Mouse (Mus musculus): Measurements from ENCODE around the gene Tenm4. TPM values are rescaled to one million over a fixed set of nuclear protein-coding genes. Genes with fewer than 3 reads are reported as not detected.

The Tenm4 gene
- total RNA-seq, 2 experiments from 2014 or later: under 0.01 TPM; not detected in 1

DNA sequence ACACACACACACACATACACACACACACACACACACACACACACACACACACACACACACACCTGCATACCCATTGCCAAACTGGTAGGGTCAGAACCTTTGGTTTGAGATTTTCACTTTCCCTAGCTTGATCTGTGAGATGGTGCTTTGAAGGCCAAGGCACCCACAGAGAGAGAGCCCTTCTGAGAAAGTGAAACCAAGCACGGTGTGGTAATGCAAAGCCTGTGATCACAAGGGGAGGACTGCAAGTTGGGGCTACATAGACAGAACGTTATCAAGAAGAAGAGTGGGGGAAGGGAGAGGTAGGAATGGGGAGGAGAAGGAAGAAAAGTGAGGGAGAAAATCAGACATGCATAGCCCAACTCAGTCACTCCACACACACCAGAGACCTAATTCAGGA lies 285.6 kb downstream of the Tenm4 start:
- ATAC-seq (ENCODE audit: poor library complexity, severe bottlenecking): no peak

- ATAC-seq (ENCODE audit: poor library complexity, severe bottlenecking): no peak
Observed at GRCm38 (mm10) chr7:96457891-96458290, 286.8 kb downstream of the Tenm4 start.

- ATAC-seq (ENCODE audit: poor library complexity, severe bottlenecking): no peak
Observed at GRCm38 (mm10) chr7:96458992-96459391, 287.9 kb downstream of the Tenm4 start.

- ATAC-seq (ENCODE audit: poor library complexity, severe bottlenecking): no peak
Observed at GRCm38 (mm10) chr7:96466761-96467160, 295.7 kb downstream of the Tenm4 start.

DNA sequence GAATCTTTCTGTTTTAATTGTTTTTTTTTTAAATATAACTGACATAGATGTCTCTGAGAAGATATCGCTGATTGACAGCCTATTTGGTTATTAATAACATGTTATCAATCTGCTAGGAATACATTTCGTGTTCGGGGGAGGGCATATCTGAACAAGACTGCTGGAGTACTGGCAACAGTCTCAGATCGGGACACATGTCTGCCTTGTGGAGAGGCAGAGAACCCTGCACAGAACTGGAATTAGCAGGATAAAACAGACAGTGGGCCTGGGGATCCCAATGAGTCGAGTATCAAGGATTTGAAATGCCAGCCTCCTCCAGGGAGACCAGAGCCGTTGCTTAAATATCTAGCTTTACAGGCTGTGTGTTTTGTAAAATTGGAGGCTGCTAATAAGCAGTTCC lies 299.8 kb downstream of the Tenm4 start:
- no peak for ATAC-seq (ENCODE audit: poor library complexity, severe bottlenecking)

DNA sequence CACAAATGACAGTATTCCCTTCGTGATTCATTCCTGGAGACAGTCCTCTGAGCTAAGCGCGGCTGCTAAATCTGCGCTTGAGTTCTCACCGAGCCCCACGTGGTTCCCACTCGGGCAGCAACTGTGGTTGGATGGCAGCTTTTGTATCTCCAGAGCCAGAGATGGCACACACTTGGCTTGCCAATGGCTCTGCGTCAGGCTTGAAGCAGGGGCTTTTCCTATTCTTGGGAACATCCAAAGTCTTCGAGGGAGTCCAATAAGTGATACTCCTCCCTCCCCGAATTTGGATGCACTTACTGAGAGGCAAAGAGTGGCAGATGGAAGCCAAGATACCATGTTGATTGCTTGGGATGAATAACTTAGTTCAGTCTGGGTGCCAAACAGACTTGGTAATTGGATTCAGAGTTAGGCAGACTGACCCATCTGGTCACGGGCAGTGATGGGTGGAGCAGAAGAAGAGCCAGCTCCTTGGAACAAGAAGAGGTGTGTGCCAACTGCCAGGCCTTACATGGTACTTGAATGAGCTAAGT lies 303.6 kb downstream of the Tenm4 start:
- ATAC-seq (ENCODE audit: poor library complexity, severe bottlenecking): no peak

DNA sequence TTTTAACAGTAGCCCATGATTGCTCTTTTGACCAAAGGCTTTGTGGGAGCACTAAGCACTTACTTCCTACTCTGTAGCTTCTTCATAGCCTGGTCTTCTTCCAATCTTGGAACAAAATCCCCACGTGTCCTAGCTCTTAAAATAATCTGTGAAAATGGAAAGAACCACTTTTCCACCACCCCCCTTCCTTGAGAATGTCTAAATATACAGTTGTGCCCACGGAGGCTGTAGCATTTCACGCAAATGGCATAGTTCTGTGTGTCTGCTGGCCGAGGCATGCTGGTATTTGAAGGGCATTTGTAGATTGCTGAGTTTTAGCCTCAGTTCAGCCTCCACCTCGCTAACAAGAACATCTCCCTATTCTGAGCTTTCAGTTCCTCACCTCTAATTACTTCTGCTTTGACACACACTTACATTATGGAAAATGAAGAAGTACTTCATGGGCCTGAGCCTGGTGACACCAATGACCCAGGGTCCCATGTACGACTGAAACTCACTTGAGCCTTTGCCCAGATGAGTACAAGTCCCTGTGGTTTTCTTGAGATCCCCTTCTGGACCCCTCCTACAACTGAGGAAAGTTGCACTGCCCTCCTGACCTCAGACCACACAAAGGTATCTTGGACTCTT lies 306.1 kb downstream of the Tenm4 start:
- ATAC-seq (ENCODE audit: poor library complexity, severe bottlenecking): peak; percentile 88

GRCm38 (mm10) chr7:96479139-96479538 lies 308.1 kb downstream of the Tenm4 start:
- no peak for ATAC-seq (ENCODE audit: poor library complexity, severe bottlenecking)

GRCm38 (mm10) chr7:96480351-96480983 lies 309.4 kb downstream of the Tenm4 start:
- ATAC-seq (ENCODE audit: poor library complexity, severe bottlenecking): no peak

GRCm38 (mm10) chr7:96482953-96483352 lies 311.9 kb downstream of the Tenm4 start:
- ATAC-seq (ENCODE audit: poor library complexity, severe bottlenecking): peak; percentile 70

DNA sequence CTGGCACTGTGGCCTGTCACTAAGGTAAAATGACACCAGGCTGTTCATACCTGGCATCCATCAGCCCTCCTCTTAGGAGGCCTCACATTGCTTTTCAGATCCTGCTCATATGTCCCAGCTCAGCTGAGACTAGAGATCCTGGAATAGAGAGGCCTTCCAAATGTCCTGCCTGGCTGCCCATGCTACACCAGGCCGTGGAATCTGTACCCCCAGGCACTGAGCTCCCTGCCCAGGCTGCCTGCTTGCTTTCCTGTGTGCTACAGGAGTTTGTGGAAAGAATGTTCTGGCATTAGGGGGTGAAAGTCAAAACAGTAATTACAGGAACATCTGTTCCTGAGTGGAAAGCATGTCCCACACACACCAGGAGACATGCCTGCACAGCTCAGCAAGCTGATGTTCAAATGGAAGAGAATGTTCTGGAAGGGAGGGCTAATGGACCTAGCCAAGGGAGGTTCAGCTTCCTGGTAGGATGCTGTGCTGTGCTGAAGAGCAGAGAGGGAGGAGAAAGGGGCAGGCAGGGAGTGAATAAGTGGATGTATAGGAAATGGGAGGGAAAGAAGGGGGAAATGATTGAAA lies 313.0 kb downstream of the Tenm4 start:
- ATAC-seq (ENCODE audit: poor library complexity, severe bottlenecking): no peak

DNA sequence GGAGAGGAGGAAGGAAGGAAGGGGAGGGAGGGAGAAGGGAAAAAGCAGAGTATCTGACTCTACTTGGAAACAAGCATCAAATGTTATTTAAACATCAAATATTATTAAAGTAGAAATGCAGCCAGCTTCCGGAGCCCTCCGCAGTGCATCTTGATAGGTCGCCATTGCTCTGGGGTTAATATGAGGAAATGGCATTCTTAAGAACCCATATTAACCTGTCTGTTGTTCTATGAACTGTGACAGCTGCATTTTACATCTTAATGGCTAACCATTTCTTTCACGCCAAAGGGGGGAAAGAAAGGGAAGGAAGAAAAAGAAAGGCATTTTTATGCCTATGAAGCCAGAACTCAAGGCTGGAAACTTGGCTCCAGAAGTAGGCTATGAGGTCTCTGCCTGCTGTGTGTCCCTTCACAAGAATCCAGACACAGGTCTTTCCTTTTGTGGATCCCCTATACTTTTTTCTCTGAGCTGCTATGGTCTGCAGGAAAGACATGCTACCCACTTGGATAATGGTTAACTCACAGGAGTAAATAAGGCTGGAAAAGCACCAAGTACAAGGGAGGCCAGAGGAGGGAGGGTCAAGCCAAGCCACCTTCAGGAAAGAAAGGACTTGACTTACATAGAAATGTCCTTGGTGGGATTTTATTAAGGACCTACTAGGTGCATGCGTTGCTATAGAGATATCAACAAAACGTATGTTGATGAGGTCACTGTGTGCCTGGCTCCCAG lies 318.5 kb downstream of the Tenm4 start:
- no peak for ATAC-seq (ENCODE audit: poor library complexity, severe bottlenecking)

GRCm38 (mm10) chr7:96491896-96492295 lies 320.9 kb downstream of the Tenm4 start:
- ATAC-seq (ENCODE audit: poor library complexity, severe bottlenecking): no peak

- ATAC-seq (ENCODE audit: poor library complexity, severe bottlenecking): no peak
Observed at GRCm38 (mm10) chr7:96492696-96493095, 321.6 kb downstream of the Tenm4 start.

GRCm38 (mm10) chr7:96494057-96494456 lies 323.0 kb downstream of the Tenm4 start:
- ATAC-seq (ENCODE audit: poor library complexity, severe bottlenecking): no peak

DNA sequence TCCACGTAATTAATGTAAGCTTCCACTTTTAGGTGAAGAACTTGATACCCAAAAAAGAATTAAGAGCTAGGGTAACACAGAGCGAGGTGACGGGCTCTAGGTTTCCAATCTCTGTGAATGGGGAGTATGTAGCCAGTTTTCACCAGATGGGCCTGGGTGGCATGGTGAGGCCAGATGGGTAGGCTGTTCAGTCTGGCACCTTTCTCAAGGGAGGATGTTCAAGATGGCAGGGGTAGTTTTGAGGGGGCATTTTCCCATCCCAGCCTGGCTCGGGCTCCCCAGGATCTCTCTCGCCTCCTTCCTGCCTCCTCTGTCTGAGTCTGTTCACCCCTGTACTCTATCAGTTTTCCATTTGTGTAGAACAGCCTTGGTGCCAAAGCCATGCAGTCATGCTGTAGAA lies 329.1 kb downstream of the Tenm4 start:
- no peak for ATAC-seq (ENCODE audit: poor library complexity, severe bottlenecking)

- no peak for ATAC-seq (ENCODE audit: poor library complexity, severe bottlenecking)
Observed at GRCm38 (mm10) chr7:96500797-96501196, 329.8 kb downstream of the Tenm4 start.

GRCm38 (mm10) chr7:96502321-96502973 lies 331.4 kb downstream of the Tenm4 start:
- ATAC-seq (ENCODE audit: poor library complexity, severe bottlenecking): no peak

- no peak for ATAC-seq (ENCODE audit: poor library complexity, severe bottlenecking)
Observed at GRCm38 (mm10) chr7:96505538-96505937, 334.5 kb downstream of the Tenm4 start.

DNA sequence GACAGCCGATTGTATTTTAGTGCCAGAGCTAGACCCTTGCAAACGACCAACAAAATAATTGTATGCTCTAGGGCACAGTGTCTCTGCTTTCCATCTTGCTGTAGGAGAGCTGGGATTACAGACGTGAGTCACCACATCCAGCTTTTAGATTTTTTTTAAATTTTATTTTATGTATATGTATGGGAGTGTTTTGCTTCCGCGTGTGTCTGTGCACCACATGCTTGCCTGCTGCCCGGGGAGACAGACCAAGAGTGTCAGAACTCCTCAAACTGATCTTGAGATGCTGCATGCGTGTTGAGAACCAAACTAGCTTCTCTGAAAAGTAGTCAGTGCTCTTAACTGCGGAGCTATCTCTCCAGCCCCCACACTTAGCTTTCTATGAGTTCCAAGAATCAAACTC lies 336.0 kb downstream of the Tenm4 start:
- no peak for ATAC-seq (ENCODE audit: poor library complexity, severe bottlenecking)

GRCm38 (mm10) chr7:96510396-96510795 lies 339.4 kb downstream of the Tenm4 start:
- no peak for ATAC-seq (ENCODE audit: poor library complexity, severe bottlenecking)

All from megakaryocyte, adult 5-6 weeks (primary cell).